Mouse (Mus musculus) embryo, embryonic 11 days (tissue): Measurements from ENCODE around the gene Cfap43.
"Not testable (repeated sequence)": the region's sequence is repeated elsewhere in the genome, so short reads cannot be mapped to it uniquely, and the experiment has no call there.

ENCODE experiments used
- DNase-seq: peaks from one replicate; pipeline ENCODE4 v3.0.0-alpha.2; 2015

Cfap43 gene

DNA sequence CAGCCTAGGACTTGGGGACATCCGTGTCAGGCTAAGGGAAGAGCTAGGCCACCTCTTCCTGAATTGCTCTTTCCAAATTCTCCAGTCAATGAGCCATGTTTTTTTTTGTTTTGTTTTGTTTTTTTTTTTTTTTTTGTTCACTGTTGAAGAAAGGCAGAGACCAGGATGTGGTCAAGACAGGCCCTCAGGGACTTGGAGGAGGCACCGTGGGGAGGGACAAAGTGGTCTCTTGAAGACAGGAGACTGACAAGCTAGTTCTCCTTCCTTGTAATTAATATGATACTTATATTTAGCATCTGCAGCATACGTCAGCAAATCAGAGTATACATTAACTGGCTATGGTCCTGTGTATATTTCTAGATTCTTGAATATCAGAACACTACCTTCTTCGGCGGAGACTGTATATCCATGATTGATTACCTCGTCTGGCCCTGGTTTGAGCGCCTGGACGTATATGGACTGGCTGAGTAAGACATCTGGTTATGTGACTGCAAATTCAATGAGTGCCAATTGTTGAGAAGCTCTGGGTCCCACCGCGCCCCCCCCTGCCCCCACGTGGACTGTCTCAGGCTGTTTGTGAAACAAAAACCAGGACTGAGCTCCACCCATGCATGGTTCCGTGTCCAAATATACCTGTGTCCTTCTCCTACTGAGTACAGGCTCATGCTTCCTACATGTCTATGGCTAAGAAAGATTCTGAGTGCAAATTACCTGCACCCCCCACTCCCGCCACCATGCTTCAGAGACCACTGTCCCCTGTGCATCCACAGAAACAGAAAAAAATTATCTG is 34.6 kb downstream of the Cfap43 start:
- DNase-seq = no peak

DNA sequence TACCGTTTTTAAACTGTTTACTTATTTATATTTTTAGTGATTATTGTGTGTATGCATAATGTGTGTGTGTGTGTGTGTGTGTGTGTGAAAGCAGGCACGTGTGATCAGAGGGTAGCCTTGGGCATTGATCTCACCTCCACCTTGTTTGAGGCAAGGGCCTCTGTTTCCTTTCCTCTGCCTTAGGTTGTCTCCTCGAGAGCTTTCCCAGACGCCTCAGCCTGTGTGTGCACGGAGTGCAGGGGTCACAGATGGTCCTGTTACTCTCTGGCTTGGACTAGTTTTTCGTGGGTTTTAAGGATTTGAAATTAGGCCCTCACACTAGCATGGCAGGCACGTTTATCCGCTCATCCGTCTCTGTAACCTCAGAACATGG is 36.2 kb downstream of the Cfap43 start:
- no peak for DNase-seq

DNA sequence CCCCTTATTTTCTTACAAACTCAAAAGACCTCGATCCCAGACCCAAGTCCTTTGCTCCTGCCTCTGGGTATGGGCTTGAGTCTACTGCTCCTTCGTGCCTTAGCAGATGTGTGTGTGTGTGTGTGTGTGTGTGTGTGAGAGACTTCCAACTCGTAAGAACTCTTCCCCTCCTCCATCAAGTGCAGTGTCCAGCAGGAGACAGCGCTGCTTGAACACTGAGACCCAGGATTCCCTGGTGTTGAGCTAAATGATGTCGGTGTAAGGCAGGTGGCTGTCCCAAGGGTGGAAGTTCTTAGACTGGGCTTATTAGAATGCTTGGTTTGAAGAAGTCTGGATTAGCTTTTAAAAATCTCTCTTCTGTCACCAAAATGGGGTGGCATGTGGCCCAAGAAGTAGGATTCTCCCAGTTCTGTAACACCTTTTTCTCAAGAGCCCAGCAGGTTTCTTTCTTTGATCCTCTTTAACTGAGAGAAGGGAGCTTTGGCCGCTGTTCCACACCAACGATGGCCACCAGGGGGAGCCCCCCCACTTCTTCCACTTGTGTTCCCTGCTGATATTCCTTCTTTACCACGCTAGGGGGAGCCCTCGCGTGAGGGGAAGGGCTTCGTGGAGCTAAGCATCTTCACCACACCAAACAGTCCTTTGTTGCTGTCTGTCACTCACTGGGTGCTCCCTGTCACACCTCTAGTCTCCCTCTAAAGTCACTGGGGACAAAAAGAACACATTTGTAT is 36.8 kb downstream of the Cfap43 start:
- DNase-seq = peak; percentile 88

DNA sequence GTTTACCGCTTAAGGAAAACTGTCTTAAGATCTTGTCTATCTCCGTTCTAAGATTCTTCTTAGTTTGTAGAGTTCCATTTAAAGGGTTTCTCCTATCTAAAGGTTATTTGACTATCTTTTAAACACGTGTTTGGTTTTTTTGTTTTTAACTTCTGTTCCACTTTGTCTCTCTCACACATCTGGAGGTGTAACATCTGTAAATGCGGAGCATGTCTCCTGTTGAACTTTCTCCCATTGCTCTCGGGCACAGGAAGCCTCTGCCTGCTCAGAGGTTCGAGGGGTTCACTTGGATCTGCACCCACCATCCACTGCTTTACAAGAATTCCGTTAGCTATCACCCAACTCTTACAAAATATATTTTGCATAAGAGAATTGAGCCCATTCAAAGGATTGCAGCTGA is 37.5 kb downstream of the Cfap43 start:
- DNase-seq = no peak

DNA sequence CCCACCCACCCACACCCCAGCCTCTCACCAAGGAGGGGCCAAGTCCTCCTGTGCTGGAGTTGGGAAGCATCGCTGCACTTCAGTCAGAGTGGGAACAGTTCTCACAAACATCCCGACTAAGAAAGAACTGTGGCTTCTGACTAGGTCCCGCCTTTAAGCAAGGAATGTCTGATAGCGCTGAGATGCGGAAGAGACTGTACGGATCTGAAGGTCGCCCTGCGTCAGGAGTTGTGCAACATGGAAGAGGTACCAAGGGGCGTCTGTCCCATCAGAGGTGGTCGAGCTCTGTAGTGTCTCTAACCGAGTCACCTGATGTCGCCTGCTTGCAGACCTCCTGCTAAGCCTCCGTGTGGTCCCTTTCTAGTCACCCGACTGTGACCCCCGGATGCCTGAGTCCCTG is 42.8 kb downstream of the Cfap43 start:
- DNase-seq = no peak

DNA sequence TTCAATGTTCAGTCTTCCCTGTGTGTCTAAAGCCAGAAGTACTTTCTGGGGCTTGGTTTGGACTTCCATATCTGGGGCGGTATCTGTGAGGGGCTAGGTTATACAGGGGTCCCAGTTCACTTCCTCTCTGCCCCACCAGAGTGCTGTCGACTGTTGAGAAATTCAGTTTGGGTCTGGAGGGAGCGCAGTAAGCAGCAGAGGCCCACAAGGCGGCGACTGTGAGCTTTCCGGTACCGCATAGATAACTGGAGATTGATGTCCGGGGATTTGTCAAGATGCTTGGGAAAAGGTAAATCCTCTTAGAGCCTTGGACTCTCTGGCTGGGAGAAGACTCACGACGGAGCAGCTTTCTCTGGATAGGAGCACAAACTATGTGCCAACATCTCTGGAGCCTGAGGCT is 47.6 kb downstream of the Cfap43 start:
- DNase-seq = peak; percentile 48

DNA sequence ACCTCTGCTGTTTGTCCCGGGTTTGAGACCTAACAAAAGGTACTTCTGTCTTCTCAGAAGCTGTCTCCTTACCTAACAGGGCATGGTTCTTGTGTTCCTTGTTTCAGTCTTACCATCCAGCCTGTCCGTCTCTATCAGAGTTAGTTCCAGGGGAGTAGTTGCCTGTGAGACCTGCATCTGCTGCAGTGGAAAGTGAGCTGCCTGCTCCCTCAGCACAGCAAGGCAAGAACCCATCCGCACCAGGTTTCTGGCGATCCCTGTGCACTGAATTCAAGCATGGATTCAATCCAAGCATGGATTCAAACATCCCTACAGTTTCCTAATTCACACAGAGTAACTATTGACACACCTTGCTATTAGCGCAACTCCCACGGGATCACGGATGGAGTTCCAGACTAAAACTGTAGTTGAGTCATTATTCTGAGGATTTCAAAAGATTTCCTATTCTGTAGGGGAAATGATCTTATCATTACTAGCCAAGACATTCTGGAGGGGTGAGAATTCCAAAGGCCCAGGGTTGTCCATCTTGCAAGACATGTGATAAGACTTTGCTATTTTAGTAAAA is 48.9 kb downstream of the Cfap43 start:
- no peak for DNase-seq

DNA sequence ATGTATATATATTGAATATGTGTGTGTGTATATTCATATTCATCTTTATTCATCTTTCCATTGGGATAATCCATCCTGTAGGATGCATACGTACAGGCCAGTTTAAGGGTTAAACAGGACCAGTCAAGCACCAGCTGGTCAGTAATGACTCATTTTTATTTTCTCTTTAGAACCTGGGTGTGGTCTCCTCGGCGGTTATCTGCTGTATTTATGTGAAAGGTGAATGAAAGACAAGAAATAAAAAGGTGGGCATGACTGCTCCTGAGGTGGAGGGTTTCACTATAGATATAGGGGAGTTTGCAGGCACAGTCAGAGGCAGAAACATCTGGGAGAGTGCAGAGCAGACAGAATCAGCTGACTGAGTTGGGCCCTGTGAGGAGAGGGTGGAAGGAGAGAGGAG is 49.6 kb downstream of the Cfap43 start:
- no peak for DNase-seq

DNA sequence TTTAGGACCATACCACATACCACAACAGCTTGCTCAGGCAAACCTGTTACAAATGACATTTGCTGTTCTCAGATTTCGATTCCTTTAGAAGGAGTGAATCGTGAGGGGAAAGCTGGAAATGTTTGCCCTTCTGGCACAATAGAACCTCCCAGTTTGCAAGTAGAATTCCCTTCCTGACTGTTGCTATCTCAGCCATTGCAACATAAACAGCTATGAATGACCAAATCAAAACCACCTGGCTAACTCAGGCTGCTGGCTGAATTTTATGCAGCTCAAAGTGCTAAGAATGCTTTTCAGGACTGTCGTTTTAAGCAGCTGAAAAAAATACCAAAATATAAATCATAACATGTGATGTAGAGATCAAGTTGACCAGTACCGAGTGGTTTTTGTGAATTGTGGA is 50.1 kb downstream of the Cfap43 start:
- no peak for DNase-seq

DNA sequence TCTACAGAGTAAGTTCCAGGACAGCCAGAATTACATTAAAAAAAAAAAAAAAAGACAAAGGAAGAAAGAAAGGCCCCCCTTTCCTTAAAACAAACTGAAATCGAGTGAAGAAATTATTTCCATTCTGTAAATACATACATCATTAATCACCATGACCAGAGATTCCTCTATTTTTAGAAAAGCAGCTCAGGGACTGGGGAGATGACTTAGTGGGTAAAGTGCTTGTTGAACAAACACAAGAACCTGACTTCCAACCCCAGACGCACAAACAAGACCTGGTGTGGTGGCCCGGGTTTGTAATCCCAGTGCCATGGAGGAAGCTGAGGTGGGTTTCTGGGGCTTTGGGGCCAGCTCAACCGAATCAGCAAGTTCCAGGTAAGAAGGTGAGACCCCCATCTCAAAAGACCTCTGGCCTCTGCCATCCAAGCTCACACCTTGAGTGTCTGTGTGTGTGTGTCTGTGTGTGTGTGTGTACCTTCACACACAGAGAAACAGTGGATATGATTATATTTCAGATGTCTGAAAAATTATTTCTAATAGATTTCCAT is 51.4 kb downstream of the Cfap43 start:
- DNase-seq = no peak

DNA sequence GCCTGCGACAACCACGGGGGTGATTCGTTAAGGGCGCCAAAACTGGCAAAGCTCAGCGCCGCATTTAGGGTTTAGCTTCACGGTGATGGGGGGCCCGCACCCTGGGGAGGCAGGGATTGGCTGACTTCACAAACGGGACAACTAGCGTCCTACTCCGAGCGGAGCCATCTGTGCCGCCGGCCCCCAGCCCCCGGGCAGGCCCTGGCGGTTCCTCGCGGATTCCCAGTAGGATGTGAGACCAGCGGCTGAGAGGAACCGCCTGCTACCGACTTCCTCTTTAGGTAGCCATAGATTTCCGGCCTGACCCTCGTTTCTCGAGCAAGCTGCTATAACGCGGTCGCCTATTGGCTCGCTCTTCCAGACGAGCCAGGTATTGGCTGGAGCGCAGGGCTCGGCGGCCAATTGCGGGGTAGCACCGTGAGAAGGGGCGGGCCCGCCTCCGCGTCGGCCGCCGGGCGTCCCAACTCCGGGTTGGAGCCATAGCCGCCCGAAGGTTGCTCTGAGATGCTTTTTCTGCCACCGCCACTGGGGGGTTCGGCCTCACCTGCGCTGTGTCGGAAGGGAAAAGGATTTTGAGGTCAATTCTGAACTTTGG is 53.6 kb downstream of the Cfap43 start, which contains the start of gene Gsto2:
Gene Gsto2, plus strand, starts transcription at position 182 of the 595 bp plus-strand sequence.
- DNase-seq = peak; percentile 98

DNA sequence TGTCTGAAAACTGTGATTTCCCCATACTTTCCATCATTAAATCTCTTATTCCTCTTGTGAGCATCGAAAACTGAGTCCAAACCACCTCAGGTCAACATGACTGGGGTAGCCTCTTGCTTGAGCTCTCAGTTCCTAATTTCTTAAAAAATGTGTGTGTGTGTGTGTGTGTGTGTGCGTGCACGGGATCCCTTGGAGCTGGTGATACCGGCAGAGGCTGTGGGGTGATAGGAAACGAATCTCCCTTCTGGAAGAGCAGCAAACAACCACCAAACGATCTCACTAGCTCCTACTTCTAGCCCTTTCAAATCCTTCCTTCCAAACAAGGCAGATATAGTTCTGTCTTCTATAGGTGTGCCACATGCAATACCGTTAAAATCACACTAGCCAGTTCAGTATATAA is 54.4 kb downstream of the Cfap43 start:
- DNase-seq = no peak

DNA sequence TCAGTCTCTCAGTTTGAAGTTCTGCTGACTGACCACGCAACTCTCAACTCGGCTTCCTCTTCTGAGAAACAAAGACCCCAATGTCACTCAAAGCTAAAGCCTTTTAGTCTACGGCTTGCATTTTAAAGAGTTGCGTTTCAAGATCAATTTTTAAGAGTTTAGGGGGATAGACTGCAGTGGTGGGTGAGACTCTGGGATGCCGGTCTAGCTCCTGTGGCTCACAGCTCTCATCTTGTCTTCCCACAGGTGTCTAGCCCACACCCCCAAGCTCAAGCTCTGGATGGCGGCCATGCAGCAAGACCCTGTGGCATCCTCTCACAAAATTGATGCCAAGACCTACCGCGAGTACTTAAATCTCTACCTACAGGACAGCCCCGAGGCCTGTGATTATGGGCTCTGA is 55.0 kb downstream of the Cfap43 start:
- no peak for DNase-seq

DNA sequence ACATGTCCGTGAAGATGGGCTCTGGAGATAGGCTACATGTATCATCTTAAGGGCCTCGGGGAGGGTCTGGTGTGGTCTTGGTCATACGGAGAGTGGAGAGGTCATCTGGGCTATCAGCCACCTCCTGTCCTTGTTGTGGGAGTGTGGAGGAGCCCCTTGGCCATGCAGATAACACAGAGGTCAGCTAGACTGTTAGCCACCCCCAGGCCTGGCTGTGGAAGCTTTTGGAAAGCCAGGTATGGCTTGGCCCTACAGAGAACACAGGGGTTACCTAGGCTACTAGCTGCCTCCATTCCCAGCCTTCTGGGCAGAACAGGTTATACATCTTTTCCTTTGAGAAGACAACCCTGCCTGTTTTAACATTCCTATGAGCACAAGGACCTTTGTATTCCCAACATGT is 56.5 kb downstream of the Cfap43 start:
- DNase-seq = no peak

DNA sequence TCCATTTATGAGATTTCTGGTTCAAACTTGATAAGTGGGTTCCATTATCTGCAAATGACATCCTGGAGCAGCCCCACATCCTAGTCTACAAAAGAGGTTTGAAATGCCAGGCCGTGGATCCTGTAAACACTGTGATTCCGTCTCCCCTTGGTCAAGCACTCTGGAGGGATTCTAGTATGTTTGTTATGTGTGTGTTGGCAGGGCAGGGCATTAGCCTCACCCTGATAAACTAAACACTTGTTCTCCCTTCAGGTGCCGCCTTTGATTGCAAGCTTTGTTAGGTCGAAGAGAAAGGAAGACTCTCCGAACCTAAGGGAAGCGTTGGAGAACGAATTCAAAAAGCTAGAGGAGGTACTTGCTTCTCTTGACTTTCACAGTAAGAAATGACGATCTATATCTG is 59.9 kb downstream of the Cfap43 start:
- no peak for DNase-seq

DNA sequence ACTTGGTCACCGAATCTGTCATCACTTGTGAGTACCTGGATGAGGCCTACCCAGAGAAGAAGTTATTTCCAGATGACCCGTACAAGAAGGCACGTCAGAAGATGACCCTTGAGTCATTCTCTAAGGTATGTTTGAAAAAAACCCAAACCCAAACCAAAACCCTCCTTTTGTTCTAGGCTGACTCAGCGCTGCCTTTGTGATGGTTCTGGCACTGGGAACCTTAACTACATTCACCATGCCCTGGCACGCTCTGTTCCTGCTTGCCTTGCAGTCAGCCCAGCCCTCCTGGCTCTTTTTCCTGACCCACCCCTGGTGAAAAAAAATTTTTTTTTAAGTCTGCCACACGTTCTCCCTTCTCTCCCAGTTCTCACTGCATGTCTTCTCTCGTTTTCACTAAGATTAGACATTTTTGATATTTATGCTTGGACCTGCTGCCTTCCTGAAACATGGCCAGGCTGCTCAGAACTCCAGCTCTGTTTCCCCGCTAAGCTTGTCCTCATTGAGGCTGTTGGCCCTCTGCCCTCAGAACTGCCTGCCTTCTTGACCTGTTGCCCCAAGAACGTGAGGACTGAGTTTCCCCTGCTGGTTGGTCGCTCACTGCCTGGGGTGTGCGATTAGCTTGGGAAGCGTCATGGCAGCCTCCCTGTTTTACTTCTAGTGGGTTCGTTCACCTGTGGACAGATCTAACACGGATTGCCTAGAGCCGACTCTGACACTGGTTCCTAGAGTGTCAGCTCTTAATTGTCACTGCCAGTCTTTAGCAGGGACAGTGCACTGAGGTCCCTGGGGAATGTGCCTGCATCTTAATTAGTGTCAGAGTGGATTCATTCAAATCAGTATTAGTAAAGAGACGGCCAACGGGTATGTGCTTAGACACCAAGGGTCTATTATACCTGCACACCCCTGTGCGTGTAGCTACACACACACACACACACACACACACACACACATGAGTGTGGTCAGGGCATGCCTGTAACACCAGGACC is 60.8 kb downstream of the Cfap43 start:
- DNase-seq = no peak

DNA sequence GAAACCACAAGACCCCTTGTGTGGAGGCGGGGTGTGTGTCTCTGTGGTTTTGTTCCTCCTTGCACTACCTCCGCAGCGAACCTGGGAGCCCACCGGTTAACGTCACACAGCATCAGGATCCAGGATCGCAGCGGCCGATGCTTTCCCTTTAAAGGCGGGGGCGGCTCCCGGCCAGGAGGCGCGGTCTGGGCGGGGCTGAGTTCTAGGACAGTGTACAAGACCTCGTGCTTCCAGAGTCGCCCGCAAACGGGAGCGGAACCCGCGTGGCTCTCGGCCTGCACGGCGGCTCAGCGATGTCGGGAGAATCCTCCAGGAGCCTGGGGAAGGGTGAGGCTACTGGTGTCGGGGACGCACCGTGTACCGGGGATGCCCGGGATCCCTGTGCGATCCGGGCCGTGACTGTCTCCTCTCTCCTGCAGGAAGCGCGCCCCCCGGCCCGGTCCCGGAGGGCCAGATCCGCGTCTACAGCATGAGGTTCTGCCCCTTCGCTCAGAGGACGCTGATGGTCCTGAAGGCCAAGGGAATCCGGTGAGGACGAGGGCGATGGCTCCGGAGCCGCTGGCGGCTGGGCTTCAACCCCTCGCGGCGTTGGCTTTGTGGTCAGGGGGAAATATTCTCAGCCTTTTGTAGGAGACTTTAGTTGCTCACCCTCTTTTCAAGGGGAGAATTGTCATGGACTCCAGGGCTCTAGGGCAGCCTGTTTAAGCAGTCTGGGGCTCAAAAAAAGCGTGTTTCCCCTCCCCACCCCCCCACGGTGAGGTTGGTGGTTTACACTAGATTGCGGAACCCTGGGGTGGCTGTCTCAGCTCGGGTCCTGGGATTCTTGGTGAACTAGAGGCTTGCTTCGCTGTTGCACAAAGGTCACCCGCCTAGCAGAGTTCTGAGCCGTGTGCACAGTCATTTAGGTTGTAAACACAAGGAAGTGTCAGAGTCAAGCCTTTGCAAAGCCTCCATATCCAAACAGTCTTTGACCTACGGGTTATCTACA is 64.0 kb downstream of the Cfap43 start, which contains the start of gene Gsto1:
Gene Gsto1, plus strand, starts transcription at position 175 of the 988 bp plus-strand sequence.
- peak; percentile 94 for DNase-seq

DNA sequence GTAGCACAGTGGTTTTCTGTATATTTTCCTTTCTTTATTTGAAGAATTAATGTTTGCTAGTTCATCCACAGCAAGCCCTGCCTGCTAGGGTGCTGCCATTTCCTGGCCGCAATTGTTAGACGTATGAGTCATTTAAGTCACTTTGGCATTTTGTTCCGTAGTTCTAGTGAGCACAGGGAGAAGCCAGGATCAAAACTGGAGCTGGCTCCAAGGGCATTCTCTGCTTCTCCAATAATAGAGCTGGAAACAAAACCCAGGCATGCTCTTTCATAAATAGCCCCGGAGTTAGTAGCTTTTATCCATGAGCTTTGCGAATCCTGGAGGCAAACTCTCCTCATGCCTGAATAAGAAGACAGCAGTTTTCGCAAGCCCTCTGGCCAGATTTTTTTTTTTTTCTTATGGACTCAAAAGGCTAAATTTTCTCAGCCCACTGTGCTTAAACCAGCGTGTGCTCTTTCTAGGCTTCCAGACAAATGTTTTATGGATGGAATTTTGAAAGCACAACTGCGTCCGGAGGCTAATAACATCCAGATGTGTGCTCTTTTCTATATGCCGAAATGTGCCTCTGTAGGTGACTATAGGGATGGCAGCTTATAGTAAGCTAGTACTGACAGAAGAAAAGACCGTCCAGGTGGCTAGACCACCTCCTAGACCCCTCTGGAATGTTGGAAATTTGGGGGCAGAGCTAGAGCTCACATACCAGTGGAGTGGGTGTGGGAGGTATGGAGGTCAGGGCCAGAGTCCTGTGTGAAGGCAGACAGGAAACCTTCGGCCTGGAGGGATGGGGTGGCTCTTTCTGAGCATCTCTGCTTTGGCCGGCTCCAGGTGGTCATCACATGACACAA is 64.9 kb downstream of the Cfap43 start:
- peak; percentile 85 for DNase-seq

DNA sequence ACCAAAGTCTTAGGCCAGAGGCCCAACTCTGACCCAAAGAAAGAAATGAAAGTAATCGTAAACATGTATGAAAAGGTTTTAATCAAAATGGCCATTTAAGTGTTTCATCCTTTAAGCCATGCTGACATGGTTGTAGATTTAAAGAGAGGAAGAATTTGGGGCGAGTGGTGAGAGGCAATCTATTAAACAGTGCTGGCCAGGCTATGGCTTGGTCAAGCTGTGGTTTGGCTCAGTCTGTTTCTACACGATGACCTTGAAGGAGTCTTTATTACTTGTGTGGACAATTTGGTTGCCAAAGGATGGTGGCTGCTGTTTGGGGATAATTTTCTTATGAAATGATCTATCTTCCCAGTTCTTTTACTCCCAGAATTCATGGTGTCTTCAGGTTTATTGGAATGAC is 66.0 kb downstream of the Cfap43 start:
- no peak for DNase-seq

DNA sequence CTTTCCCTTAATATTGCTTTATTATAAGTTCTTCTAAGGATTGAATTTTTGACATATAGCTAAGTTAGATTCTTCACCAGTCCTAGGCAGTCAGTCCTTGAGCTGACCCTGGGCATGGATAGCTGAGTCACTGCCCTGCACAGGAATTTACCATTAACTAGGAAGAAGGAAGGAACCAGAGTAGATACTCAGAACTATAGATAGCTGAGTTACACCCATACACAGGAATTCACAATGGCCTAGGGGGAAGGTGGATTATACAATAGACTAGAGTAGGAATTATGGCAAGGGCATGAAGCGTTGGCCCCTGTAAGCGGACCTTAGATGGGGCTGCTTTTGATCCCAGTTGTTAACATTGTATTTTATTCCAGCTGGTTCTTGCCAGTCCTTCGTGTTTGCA is 67.0 kb downstream of the Cfap43 start:
- not testable (repeated sequence) for DNase-seq
